Mouse (Mus musculus): ENCODE measurements around the gene Timm22.

- TF ChIP-seq CTCF (IDR thresholded peaks at IDR 0.05; ENCODE audit: borderline replicate concordance, control insufficient read depth, extremely low read depth, insufficient read depth, low read length, poor library complexity) (no peak), POLR2A (IDR thresholded peaks at IDR 0.05; ENCODE audit: control insufficient read depth, extremely low read depth, insufficient read depth, low read length, poor library complexity) (no peak)
Observed at GRCm38 (mm10) chr11:76445459-76445858, 38.7 kb downstream of the Timm22 start.

Data from thymus, adult 2 months (tissue).